Mouse (Mus musculus): Measurements from ENCODE around the gene Apoa2. TPM values are rescaled to one million over a fixed set of nuclear protein-coding genes. Genes with fewer than 3 reads are reported as not detected.
"Not testable (repeated sequence)": the region's sequence is repeated elsewhere in the genome, so short reads cannot be mapped to it uniquely, and the experiment has no call there.

The Apoa2 gene
- total RNA-seq, 2 experiments from 2014 or later: 2.2 to 6.4 TPM

DNA sequence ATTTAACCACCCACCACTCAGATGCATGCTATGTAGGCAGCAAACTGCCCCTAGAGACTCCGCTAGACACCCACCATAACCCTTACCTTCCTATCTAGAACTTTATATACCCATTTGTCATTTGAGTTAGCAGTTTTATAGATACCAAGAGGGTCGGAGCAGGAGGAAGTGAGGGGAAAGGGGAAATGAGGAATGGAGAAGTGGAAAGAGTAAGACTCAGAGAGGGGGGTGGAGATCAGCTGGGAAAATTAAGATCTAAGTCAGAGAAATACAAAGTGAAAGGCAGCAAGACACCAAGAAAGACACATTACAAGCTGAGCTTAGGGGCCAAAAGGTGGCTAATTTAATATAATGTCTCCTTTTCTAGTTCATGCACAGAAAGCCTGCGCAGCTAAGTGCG is 9.7 kb downstream of the Apoa2 start:
- DNase-seq: no peak

DNA sequence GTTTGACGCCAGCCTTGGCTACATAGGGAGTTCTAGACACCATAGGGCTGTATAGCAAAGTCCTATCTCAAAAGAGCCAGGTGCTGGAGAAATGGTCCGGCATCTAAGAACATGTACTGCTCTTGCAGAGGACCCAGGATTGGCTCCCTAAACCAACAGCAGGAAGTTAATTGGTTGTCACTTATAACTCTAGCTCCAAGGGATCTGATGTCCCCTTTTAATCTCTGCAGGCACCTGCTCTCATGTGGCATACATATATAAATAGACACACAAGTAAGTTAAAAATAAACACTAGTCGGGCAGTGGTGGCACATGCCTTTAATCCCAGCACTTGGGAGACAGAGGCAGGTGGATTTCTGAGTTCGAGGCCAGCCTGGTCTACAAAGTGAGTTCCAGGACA is 10.9 kb downstream of the Apoa2 start:
- no peak for DNase-seq

DNA sequence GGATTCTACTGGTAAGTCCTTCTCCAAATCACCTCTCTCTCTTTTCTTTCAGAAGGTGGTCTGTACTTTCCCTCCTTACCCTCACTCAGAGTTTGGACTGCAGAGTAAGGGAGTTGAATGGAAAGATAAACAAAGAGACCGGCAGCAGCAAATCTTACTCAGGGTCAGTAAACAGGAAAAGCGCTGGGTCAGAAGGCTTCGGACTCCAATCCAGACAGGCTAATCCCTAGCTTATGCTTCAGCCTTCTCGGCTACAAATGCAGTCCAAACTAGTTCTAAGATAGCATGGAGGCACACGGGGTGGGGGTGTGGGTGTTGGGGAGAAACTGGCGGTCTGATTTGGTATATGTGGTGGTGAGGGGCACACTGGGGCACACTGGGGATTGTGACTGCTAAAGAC is 12.6 kb downstream of the Apoa2 start:
- no peak for DNase-seq

DNA sequence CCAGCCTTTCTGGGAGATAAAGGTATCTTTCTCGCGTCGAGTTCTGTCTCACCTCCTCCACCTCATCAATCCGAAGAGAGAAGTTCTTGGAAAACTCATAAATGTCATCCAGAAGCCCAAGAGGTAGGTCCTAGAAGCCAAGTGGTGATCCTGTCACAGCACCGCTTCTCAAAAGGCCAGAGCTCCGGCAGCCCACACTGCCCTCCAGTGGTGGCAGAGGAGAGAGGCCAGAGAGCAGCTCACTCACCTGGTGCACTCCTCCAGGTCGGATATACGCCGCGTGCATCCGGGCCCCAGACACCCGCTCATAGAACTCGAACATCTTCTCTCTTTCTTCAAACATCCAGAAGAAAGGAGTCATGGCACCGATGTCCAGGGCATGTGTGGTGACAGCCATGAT is 13.6 kb downstream of the Apoa2 start:
- DNase-seq: peak; percentile 80 to 85

DNA sequence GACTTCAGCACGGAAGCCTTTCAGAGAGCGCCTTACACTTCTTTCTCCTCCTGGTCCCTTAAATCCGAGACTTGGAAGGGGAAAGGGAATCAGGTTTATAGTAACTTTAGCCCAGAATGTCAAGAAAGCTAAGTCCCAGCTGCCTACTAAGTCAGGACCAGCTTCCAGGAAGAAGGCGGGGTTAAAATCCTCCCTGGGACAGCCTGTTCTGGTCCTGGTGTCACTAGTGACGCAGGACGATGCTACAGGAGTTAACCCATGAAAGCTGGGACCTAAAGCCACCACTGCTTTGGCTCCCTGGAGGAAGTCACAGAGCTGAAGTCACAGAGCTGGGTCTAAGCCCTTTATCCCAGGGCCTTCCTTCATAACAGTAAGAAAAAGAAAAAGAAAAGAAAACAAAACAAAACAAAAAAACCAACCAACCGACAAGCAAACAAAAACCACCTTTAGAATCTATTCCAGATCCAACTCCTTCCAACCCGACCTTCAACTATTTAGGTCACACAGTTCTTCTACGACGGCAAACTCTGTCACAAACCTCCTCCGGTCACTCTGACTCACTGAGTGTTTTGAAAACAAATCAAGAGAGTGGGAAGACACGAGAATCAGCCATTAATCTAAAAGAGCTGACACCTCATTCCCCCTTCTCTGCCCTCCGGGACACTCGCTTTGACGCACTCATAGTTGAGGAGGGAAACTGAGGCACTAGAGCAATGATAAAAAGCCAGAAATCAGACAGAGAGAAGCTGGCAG is 15.3 kb downstream of the Apoa2 start:
- peak; percentile 74 for DNase-seq

DNA sequence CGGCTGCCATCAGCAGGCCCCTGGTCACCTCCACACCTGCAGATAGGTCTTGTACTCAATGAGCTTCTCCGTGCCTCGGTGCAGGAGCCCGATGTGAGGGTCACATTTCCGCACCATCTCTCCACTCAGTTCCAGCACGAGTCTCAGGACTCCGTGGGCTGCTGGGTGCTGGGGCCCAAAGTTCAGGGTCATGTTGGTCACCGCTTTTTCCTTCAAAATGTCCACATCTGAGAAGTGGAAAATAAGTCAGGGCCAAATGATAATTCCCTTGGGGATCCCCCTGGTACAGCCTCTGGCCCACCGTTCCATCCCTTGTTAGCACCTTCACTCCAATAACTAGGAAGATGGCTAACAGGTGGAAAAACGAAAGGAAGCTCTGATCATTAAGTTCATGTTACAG is 16.1 kb downstream of the Apoa2 start:
- peak; percentile 46 to 64 for DNase-seq

DNA sequence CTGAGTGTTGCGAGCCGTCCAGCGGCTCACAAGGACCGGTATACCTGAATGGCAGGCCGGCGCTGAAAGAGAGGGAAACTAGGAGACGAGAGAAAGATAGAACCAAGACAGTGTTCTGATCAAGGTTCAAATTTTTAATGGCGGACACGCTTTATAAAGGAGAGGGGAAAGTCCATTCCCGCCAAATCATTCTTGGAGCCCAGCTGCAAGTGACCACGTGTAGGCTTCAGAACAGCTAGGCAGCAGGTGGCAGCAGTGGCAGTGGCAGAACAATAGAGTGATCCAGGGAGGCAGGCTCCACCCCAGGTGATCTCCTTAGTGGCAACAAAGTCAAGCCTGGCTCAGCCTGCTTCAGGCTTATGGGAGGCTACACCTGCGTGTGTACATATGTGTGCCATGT is 17.1 kb downstream of the Apoa2 start:
- DNase-seq: not testable (repeated sequence)

DNA sequence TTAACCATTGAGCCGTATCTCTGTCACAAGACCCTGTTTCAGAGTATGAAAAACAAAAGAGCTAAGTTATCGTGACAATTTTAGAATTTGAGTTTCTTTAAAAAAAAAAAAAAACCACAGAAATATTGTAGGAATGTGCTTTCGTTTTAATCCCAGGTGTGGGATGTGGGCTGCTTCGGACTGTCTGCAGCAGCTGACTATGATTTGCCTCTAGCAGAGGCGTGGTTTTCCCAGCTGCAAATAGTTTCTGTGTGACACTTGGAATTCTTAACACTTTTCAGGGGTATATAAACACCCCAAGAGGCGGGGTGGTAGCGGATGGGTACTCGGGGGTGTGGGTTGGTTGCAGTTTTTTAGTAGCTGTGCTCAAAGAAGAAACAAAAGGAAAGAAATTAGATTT is 20.5 kb downstream of the Apoa2 start:
- DNase-seq: no peak

DNA sequence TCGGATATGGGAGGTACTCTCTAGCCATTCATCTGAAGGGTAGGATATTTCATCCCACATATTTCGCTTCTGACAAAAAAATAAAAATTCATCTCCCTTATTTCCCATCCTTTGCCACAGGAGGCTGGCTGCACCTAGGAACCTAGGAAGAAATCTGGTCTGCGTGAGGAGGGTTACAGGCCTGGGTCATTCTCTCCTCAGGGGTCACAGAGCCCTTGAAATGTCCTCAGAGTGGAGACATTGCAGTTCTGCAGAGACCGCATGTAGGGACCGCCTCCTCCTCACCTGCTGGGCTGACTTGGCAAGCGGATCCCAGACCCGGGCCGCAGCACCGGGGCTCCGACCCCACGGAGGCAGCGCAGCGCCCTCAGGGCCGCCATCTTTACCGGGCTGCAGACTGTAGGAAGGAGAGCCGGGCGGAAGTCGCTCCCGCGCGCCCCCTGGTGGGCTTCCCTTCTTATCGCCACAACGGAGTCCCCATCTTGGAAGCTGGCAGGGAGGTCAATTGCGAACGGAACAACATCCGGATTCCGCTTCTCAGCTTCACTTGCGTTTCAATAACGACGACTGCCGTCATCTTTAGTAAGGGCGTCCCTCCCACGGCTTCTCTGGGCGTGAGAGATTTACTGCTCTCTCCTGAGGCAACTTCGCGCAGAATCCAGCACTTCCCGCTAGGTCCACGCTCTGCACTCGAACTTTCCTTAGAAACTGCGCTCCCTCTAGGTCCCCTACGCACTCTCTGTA is 22.0 kb downstream of the Apoa2 start:
- DNase-seq: peak; percentile 97 to 99

DNA sequence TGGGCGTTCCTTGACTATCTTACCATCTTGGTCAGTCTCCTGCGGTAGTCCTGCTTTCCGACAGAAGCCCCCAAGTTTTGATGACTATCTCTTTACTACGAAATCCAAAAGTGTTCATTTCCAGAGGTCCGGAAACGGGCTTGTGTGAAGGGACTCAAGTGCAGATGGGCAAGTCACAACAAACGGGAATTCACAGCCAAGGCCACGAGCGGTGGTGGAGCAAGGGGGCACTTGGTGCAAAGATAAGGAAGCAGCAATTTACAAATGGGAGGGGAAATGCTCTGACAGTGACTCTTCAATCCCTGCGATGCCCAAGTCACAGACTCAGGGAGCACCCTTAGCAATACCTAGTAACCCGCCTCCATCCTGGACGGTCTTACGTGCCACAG is 22.6 kb downstream of the Apoa2 start:
- peak in 1 of 2 experiments; percentile 34 for DNase-seq

DNA sequence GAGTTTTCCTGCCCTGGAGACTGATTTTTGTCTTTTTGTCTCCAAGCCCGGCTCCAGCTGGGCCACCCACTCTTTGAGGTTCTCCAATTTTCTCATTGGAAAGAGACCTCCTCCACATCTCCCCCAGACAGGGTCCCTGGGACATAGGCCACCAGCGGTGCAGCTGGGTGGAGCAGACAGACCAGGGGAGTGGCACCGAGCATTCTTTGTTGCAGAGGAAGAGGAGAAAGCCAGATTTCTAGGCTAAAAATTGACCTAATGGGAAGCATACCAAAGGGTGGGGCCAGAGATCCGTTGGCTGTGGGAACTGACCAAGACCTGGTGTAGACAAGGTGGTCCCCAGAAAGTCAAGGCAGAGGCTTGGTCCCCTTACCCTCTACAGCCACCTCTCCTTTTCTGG is 23.1 kb downstream of the Apoa2 start:
- no peak for DNase-seq

DNA sequence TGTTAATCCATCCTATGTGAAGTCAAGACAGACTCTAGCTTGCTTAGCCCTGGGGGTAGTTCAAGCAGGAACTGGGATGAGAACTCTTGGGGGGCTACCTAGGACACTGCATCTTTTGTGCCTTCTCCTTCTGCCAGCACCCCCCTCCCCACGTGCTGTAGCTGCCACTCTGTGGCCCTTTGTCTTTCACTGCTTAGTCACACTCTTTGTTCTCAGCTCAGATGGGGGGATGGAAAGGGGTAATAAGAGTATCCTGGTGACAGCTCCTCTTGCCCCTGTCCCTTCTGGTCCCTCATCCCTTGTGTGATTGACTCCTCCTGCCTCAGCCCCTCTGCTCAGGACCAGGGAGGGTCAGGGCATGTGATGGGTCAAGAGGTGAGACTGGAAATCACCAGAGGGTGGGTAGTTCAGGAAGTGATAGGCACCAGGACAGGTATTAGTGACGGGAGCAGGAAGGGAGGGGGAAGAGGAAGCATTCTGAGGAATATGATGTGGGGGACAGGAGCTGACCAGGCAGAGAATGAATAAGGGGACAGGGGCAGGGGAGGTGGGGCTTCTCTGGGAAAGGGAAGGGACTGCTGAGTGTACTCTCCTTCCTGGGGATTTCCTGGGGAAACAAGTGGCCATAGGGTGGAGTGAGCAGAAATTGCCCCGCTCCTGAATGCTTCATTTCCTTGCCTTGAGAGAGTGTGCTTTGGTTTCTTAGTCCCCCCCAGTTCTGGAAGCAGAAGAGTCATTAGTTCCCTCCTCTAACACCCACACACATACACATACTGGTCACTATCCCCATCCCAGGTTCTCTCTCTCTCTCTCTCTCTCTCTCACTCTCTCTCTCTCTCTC is 23.8 kb downstream of the Apoa2 start:
- DNase-seq: no peak

DNA sequence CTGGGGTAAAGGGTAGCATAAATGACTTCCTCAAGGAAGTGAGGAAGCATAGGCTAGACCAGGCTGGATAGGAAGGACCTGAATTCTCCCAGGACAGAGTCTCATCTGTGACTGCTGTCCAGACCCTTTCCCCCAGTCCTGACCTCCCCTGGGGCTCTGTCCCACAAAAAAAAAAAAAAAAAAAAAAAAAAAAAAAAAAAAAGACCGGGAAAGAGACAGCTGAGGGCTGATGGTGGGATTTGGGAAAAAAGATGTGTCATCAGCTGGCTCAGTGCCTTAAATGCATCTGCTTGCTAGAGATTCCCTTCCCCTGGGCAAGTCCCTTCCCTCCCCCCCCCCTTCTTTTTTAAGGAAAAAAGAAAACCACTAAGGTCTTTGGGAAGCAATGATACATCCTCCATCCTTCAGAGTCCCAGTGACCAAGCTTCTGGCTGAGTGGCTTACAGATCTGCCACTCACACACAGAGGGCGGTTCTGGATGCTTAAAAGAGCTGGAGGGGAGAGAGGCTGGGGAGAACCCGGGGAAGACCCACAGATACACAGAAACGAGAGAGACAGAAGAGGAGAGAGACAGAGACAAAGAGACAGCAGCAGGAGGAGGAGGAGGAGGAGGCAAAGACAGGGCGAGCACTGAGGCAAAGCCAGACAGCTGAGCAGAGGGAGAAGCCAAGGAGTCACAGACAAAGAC is 25.2 kb downstream of the Apoa2 start, which contains the start of gene Adamts4:
Adamts4 (plus strand) TSS at position 509 of the 688 bp plus-strand sequence.
- peak in 1 of 2 experiments; percentile 27 for DNase-seq

DNA sequence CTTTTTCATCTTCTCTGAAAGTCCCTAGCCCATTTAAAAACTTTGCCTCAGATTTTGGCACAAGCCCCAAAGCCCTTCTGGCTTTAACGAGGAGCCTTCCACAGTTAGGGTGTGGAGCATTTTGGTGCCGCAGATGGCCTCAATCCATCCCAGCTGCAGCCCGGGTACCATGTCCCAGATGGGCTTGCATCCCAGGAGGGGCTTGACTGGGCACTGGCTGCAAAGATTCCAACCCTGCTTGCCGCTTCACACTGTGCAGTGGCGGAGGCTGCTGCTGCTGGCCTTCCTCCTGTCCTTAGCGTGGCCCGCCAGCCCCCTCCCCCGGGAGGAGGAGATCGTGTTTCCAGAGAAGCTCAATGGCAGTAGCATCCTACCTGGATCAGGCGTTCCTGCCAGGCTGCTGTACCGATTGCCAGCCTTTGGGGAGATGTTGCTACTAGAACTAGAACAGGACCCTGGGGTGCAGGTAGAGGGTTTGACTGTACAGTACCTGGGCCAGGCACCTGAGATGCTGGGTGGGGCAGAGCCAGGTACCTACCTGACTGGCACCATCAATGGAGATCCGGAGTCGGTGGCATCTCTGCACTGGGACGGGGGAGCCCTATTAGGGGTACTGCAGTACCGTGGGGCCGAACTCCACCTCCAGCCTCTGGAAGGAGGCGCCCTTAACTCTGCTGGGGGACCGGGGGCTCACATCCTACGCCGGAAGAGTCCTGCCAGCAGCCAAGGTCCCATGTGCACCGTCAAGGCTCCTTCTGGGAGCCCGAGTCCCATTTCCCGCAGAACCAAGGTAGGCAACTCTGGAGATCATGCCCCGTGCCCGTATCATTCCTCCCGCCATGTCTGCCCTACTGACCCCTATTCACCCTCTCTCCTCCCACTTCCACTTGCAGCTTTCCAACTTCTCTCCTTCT is 26.1 kb downstream of the Apoa2 start, which contains the start of gene Ndufs2:
Ndufs2 (minus strand) TSS at position 709 of the 914 bp plus-strand sequence.
- no peak for DNase-seq

DNA sequence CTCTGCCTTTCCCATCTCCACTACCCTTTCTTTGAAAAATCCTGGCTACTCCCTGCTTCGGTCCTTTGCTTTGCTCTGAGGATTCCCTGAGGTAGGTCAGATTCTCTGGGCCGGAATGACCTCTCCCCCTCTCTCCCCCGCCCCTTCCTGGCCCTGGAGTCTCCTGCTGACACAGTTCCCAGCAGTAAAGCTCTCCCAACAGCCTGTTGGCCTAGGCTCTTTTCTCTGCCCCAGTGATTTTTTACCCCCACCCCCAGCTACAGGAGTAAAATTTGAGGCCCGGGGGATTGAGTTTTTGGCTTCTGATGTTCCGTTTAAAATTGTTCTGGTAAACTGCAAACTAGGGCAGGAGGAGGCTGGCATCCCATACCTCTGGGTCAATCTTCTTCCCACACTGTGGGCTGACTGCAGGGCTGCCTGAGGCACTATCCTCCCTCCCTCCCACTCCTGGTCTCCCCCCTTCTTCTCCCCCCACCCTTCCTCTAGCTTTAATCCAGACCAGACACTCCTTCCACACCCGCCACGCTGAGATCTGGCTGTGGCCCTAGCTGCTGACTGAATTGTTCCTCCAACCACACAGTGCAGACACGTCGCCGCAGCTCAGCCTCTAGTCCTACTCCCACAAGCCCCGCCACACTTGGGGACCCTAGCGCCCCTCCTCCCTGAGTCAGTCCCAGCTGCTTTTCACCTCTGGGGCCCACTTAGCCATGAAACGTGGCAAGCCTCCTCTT is 26.9 kb downstream of the Apoa2 start:
- no peak for DNase-seq

DNA sequence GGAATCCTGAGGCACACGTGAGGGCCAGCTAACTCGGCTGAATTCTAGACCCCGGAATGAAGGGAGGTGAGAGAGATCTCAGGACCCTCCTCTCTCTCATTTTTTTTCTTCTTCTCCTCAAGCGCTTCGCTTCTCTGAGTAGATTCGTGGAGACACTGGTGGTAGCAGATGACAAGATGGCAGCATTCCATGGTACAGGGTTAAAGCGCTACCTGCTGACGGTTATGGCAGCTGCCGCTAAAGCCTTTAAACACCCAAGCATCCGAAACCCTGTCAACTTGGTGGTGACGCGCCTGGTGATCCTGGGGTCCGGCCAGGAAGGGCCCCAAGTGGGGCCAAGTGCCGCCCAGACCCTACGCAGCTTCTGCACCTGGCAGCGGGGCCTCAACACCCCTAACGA is 27.6 kb downstream of the Apoa2 start:
- DNase-seq: no peak

DNA sequence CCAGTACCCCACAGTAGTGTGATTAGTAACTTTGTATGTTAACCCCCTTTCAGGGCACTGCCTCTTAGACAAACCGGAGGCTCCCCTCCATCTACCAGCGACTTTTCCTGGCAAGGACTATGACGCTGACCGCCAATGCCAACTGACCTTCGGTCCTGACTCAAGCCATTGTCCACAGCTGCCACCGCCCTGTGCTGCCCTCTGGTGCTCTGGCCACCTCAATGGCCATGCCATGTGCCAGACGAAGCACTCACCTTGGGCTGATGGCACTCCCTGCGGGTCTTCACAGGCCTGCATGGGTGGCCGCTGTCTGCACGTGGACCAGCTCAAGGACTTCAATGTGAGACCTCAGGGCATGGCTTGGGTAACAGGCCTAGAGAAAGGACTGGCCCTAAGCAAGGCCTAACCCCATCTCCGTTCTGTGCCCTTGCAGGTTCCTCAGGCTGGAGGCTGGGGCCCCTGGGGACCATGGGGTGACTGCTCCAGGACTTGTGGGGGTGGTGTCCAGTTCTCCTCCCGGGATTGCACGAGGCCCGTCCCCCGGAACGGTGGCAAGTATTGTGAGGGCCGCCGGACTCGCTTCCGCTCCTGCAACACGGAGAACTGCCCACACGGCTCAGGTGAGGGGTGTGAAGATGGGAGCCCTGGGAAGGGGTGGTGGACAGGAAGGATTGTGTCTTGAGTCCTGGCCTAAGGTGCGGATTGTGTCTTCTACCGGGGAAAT is 31.4 kb downstream of the Apoa2 start:
- peak; percentile 79 to 81 for DNase-seq

DNA sequence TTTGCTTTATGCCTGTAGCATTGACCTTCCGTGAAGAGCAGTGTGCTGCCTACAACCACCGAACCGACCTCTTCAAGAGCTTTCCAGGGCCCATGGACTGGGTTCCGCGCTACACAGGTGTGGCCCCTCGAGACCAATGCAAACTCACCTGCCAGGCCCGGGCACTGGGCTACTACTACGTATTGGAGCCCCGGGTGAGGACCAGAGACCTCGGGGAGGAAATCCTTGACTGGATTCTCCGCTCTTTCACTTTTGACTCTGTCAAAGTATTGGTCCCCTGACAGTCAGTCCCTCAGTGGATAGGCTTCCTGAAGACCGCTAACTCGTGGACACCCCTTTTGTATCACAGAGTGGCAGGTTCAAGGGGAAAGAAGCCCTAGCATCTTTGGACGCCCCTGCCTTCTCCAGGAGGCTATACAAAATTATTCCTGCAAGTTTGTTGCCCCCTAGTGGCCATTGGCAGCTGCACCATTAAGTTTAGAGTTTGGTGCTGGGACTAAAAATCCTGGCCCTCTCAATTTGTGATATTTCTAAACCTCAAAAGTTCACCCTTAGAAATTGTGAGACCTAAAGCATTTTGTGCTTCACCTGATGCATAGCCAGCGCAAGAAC is 32.2 kb downstream of the Apoa2 start:
- DNase-seq: peak; percentile 71 to 76

DNA sequence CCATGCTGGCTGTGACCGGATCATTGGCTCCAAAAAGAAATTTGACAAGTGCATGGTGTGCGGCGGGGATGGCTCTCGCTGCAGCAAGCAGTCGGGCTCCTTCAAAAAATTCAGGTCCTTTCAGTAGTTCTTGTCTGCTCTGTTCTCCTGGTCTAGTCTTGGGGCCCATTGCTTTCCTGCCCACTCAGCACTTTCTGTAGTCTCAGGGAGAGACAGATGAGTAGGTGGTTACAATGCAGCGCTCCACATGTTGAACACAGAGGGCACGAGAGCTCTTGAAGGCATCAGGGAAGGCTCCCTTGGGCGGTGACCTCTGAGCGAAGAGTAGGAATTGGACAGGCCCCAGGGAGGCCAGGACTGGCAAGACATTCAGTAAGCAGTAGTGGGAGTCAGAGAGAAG is 32.9 kb downstream of the Apoa2 start:
- DNase-seq: no peak

All from adrenal gland, postnatal 36 days (tissue).